Mouse (Mus musculus): Measurements from ENCODE around the gene Srp72.
"Not testable (repeated sequence)": the region's sequence is repeated elsewhere in the genome, so short reads cannot be mapped to it uniquely, and the experiment has no call there.

Gene Srp72

DNA sequence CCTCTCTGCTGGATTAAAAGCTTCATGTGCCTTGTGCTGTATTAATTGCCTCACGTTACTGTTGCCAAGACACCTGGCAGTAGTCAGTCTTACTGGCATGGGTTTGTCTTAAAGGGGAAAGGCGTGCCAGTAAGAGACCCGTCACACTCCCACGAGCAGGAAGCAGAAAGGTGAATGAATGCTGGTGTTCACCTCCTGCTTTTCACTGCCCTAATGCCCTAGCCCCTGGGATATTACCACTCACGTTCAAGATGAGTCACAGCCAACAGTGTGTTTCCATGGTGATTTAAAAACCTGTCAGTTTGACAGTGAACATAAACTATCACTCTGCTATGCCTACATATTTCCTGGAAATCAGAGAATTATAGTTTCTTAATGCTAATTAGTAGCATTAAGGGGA lies 5.2 kb upstream of the Srp72 start:
- no peak for DNase-seq

DNA sequence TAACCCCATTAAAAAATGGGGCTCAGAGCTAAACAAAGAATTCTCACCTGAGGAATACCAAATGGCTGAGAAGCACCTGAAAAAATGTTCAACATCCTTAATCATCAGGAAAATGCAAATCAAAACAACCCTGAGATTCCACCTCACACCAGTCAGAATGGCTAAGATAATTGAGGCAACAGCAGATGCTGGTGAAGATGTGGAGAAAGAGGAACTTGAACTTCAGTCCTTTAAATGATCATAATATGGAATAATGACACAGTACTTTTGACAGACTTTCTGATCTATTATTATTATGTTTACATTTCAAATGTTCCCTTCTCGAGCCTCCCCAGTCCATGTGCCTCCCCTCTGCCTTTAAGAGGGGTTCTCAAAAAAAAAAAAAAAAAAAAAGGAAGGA lies 3.4 kb upstream of the Srp72 start:
- not testable (repeated sequence) for DNase-seq

DNA sequence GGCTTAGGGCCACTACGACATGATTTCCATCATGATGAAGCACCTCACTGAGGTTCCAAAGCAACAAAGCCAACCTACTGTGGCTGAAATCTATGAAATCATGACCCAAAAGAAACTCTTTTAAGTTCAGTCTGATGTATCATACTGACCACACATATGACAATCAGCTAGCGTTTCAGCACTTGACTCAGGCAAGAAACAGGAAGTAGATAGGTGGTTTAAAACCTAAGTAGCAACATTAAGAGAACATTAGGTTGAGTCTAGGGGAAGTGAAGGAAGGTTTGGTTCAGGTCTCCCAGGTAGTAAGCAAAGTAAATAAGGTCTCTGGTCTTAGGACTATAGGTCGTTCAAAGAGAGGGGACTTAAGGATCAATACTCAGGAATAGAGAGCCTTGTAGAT lies 995 bp upstream of the Srp72 start:
- no peak for DNase-seq

DNA sequence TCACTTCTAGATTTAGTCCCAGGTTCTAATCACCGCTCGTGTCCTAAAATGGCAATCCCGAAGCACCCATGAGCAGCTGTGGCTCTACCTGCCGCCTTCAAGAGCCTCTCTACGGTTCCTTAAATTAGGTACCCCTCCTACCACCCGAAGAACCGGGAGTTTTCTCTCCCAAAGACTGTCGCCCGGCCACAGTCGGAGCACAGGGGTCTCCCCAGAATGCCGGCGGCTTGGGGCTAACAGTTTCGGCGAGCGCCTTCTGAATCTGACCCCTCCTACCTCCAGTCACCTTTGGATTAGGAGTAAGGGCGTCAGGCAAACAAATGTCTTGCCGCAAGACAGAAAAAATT lies 303 bp upstream of the Srp72 start:
- no peak for DNase-seq

DNA sequence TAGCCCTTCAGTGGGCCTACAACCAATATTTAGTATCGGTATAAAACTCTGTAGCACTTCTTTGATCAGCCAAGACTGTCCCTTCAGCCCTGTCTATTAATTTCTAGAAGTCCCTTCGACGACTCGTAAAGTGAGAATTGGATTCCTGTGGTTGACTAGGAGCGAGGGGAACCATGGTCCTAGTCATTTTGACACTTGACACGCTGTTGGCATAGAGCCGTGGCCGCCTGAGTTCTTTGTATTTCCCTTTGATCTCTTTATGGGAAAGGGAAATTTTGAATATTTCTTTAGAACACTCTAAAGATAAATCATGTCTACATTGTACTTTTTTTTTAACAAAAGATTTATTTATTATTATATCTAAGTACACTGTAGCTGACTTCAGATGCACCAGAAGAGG lies 1.3 kb downstream of the Srp72 start:
- DNase-seq = no peak

DNA sequence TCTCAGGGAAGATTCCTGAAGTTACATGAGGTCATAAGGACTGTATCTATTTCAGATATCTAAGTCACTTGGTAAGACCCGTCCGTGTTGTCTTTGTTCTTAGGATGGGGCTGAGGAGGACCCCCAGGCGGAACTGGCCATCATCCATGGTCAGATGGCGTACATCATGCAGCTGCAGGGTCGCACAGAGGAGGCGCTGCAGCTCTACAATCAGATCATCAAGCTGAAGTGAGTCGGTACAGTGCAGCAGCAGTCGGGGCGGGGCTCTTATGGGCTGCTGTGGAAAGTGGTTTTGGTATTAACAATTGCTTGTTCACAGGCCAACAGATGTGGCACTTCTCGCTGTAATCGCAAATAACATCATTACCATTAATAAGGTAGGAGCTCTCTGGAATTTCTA lies 9.5 kb downstream of the Srp72 start:
- no peak for DNase-seq

DNA sequence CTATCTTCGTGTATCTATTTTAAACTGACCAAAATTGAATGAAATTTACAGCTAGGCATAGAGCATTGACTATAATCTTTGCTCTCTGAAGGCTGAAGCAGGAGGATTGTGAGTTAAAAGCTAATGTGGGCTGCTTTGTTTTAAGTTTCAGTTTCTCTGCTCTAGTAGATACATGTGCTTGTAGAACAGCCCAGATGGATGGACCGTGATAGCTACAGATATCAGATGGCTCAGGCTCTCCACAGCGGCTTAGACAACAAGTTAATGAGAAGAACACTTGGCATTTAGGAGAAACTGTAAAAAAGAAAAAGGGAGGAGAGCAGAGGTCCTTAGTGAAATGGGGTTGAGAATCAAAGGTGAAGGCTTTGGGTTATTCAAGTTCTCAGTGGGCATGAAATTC lies 16.3 kb downstream of the Srp72 start:
- DNase-seq = no peak

DNA sequence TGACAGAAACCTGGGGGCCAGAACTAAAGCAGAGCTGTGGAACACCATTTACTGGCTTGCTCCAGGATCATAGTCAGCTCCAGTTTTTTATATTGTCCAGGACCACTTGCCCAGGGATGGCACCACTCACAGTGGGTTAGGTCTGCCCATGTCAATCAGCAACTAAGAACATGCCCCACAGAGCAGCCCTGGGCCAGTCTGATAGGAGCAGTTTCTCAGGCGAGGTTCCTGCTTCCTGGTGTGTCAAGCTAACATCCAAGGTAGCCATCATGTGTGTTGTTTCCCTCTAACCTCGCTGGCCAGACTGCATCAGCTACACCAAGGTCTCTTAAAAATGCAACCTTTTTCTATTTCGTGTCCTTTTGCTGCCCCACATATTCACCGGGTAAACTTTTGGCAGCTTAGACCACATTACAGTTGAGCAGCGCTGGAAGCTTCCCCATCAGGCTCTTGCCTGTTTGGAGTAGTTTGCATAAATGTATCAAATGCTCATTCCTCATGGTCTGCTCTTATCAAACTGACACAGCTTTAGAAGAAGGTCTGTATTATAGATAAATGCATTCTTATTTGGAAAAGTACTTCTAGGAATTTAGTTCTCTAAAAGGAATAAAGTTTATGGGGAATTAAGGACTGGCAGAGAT lies 18.8 kb downstream of the Srp72 start:
- no peak for DNase-seq

DNA sequence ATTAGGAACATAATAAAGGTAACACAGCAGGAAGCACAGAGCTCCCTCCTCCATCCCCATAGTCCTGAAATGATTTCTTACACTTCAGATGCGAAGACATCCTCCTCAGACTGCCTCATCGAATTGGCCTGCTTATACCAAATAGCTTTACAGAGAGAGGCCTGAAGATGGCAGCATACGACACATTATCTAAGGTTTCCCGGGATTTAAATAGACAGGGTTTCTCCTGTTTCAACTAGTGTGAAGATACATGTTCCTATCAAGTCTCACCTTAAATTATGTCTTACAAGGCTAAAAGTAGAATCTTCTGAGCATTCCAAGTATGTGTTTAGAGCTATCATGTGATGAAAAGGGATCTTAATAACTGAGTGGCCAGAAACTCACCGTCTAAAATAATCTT lies 23.9 kb downstream of the Srp72 start:
- no peak for DNase-seq

DNA sequence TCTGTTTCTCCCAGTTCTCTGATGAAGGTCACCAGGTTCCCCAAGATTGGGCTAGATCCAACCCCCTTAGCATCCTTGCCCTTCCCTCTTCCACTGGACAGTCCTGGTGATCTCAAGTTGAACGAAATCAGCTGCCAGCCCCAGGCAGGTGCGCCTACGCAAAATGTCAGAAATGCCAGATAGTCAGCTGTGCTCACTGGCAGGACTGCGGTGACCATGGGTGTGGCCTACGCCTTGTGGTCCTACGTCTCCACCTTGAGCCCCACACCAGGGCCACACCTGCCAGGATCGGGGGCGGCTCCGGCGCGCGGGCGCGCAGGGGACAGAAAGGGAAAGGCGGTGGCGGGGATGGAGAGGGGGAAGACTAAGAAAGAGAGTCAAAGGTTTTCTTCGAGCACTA lies 26.7 kb downstream of the Srp72 start:
- no peak for DNase-seq

DNA sequence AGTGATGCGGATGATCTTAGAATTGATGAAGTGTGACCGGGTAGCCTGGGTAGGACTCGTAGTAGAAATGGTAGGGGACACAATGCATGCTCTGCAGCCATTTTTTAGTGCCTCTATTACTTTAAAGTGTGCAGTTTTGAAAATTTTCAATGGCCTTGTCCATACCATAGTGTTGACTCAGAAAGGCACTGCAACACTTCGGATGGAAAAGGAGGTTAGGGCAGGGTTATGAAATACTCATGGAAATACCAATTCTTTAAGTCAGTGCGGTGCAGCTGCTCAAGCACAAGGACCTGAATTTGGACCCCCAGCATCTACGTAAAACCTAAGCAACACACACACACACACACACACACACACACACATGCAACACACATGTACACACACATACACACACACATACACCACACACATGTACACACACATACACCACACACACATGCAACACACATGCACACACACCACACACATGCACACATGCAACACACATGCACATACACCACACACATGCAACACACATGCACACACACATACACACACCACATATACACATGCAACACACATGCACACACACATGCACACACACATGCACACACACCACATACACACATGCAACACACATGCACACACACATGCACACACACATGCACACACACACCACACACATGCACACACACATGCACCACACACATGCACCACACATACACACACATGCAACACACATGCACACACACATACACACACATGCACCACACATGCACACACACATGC lies 29.8 kb downstream of the Srp72 start, which contains the start of gene Arl9:
Gene Arl9 (plus strand): TSS at position 5 of the 771 bp plus-strand sequence.
- no peak for DNase-seq

DNA sequence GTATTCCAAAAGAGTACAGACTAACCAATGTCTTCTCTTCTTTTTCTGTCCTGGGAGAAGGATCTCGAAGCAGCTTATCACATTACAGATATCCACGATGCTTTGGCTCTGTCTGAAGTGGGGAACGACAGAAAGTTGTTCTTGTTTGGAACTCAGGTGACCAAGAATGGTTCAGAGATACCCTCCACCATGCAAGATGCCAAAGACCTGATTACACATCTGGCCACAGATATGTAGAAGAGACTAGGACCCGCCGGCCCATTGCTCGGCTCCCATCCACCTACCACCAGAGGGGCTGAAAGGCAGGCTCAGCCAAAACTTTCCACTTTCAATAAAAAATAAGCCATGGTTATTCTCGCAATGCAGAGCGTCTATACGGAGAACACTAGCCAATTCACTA lies 35.9 kb downstream of the Srp72 start:
- no peak for DNase-seq

DNA sequence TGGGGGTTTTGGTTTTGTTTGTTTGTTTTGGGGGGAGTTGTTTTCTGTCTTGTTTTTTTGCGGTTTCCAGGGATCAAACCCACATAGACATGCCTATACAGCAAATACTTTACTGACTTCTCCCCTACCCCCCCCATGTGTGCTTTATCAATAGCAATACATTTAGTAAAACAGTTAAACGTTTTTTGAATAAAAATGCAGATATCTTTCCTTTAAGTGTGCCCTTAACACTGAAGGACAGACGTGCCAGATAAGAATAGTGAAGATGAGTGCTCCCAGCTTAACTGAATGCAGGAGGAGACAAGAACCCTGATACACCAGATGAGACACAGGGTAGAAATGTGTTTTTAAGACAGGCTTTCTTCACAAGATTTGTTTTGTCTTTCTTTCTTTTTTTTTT lies 36.6 kb downstream of the Srp72 start:
- DNase-seq = no peak

DNA sequence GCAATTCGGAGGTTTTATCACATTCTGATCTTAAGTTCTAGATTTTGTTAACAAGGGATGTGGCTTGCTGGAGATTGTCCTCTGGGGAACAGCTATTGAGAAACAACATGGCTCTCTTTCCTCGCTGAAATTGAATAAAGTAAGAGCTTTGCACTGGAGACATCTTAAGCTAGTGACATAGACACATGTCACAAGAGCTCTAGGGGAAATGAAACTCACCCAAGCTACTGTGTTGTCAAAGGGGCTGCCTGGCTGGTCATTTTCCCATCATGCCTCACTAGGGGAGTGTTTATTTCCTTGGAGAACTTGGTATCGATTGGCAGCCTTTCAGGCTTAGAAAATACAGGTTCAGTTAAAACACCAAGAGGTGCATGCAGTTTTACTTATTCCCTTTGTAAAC lies 38.7 kb downstream of the Srp72 start:
- DNase-seq = no peak

DNA sequence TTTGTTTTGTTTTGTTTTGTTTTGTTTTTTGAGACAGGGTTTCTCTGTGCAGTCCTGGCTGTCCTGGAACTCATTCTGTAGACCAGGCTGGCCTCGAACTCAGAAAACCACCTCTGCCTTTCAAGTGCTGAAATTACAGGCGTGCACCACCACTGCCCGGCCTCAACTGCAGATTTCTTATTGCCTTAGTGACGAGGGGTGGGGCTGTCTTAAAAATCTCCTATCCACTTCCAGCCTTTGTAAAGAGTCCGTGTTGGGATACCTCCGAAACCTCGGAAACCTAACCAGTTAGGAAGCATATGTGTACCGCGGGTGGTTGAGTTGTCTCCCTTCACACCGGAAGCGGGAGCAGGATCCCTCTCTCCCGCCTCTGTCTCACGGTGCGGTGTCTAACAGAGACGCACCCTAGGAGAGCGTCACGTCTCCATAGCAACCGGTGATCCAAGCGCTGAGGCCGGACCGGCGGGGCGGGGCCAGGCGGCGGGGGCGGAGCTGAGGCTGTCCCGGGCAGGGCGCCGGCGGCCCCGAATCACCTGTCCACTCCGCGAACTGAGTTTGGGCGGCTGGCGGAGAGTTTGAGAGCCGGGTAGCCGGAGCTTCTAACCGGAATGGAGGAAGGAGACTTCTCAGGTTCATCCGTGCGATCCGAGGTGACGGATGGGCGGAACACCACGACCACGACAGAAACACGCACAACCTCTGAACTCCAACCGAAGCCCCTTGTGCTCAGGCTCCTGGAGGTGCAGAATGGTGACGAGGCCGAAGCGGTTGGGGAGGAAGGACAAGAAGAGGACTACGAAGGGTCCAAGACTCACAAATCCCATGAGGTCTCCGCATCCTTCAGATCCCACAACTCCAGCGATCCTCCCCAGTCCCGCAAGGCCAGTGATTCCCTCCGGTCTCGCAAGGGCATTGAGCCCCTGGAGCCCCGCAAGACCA lies 41.3 kb downstream of the Srp72 start, which contains the start of gene Thegl:
Gene Thegl (plus strand): TSS at position 480 of the 939 bp plus-strand sequence.
- DNase-seq = peak; percentile 37

DNA sequence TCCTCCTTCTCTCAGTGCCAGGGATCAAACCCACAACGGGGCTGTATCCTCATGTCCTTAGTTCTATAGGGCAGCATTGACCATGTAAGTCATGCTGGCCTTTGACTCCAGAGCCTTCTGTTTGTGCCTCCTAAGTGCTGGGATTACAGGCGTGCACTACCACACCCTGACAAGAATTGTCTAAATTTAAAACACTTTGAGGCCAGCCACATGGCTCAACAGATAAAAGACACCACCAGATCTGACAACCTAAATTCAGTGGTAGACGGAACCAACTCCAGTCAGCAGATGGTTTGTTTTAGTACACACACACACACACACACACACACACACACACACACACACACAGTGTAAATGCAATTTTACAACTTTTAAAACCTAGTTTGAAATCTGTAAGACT lies 53.6 kb downstream of the Srp72 start:
- no peak for DNase-seq

DNA sequence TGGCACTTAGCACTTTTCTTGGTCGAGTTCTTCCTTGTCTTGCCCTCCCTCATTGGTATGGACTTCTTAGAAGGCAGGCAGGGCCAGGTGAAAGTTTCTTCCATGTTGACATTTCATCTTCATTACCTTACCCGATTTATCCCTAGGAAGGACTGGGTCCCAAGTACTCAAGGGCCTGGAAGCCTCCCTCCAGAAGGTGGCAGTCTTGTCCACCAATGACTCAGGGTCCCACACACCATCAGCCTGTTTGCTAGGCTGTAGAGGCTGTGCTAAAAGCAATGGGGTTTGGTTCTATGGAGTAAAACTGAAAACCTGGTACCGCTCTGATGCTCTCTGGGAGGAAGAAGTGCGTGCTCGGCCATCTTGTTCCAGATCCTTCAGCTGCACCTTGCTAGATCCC lies 55.3 kb downstream of the Srp72 start:
- DNase-seq = no peak

DNA sequence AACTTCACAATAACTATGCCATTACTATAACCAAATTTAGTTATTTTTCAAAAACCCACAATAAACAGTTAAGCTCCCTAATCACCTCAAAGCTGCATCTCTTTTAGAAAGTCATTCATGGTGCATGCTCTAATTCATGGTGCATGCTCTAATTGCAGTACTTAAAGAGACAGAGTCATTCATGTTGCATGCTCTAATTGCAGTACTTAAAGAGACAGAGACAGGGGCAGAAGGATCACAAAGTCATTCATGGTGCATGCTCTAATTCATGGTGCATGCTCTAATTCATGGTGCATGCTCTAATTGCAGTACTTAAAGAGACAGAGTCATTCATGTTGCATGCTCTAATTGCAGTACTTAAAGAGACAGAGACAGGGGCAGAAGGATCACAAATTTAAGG lies 60.6 kb downstream of the Srp72 start:
- not testable (repeated sequence) for DNase-seq

DNA sequence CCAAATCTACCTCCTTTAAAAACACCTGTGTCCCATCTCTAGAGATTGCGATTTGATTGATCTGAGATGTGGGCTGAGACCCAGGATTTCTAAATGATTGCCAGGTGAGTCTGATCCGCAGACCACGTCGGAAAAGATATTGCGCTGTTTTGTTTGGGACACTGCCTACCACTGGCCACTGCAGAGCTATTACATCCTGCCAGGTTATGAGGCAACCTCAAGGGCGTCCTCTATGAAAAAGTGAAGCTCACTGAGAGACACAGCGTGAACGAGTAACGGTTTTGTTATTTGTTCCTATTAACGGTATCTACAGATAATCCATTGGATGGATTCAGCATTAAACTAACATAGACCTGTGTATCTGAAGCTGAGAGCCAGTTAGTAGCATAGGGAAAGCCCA lies 64.0 kb downstream of the Srp72 start:
- no peak for DNase-seq

DNA sequence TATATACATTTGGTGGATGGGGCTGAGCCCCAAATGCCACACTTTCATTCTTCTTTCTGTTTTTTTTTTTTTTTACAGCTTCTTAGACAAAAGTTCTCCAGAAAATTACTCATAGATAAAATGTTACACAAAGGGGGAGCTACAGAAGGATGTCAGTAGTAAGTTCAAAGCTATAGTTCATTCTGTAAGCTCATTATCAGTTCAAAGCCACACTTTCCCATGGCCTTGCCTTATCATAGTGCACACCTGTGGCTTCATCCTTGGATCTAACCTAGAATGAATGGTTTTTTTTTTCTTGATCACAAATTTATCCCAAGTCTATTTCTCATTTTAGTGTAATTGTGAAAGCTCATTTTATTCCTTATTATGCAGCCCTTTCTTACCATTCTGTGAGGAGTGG lies 64.9 kb downstream of the Srp72 start:
- DNase-seq = no peak

DNA sequence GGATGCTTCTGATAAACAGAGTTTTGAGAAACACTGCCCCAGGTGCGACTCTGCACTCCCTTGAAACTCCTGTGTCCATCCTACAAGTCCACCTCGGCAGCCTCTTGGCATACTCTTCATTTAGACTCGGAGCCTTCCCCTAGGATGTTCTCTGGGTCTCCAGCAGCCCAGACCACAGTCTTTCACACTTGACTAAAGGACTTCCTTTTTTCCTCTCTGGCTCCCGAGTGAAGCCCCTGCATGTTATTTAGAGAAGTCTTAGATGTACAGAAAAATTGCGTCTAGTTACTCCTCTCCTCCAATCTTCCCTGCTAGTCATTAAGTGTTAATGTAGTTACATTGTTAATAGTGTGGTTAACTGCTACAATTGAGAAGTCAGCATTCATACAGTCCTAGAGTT lies 69.9 kb downstream of the Srp72 start:
- no peak for DNase-seq

All from cerebellum, adult 11 months (tissue).